Comparison of ENCODE assay signal across 22 mouse cellular contexts in the genomic region with DNA sequence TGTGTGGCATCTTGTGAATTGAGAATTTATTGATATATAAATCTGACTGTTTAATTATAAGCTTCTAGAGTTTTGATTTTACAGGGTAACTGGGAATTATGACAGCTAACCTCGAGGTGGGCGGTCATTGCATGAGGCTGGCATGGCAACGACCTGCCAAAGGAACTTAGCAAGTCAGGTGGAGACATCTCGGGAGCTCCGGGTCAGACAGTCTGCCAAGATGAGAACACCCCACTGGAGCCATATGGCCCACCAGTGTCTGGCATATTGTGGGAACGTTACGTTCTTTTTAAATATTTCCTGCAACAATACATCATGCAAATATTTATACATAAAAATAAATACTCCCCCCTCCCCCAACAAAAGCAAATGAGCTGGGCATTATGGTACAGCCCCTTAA. TPM values are rescaled to one million over a fixed set of nuclear protein-coding genes. Genes with fewer than 3 reads are reported as not detected.
DNase-seq lines count a peak whose midpoint lies in the region; ATAC-seq lines count a peak whose summit lies in the region.
"Had no signal": no experiment of that assay in that cellular context is flagged by ENCODE, and none has a peak within 500 bp of the region (broad histone marks: within the 10 kb centered on the region; RNA-seq: fewer than 3 reads in every experiment).

No protein-coding gene starts in this region.

- H3K9me3 ChIP-seq in liver, embryonic 12.5 days (replicated peaks), result 0 out of 2 replicates have a peak, but pooled peaks cover 7% of the 10 kb centered on the region

- H3K36me3 ChIP-seq in liver, embryonic 12.5 days, result no peaks in the 10 kb centered on the region
- H3K36me3 ChIP-seq: G1E had no signal

- no peak overlapping the region for H3K4me3 ChIP-seq in liver, embryonic 12.5 days
- H3K4me3 ChIP-seq: embryonic facial prominence, embryonic 10.5 days; erythroblast, embryonic 14.5 days; forebrain, embryonic 10.5 days; heart, embryonic 13.5 days; hindbrain, embryonic 15.5 days had no signal

- no peak overlapping the region for H3K4me2 ChIP-seq in liver, embryonic 12.5 days
- H3K4me2 ChIP-seq: heart, embryonic 13.5 days; hindbrain, embryonic 15.5 days had no signal

- no peak for ATAC-seq in cerebellum, adult (ENCODE audit: insufficient number of reproducible peaks, low FRiP score, low TSS enrichment)
- no peak for ATAC-seq in liver, embryonic 12.5 days
- ATAC-seq: CD4-positive, CD25-positive, alpha-beta regulatory T cell, adult 4 months; forebrain, embryonic 14.5 days; intestine, embryonic 16.5 days had no signal

- peak; percentile 49 for DNase-seq in cerebellum, adult 11 months
- DNase-seq in cerebellum, adult 8-10 months, result peak; percentile 49
- DNase-seq in cerebellum, postnatal 14 days, result peak; percentile 79 to 82
- no peak for DNase-seq in spleen, adult 18-20 months
- no peak for DNase-seq in right cerebral cortex, adult 2 months (ENCODE audit: low spot score in 2 of 2)
- DNase-seq: adrenal gland, adult 8-10 months; B cell, adult 2 months; gastrocnemius, postnatal 36 days; heart, adult 11 months; heart, postnatal 36 days; kidney, adult 2 months had no signal

- H3K27ac ChIP-seq in liver, embryonic 12.5 days, result no peak overlapping the region
- H3K27ac ChIP-seq: embryonic facial prominence, embryonic 10.5 days; forebrain, embryonic 10.5 days; heart, embryonic 13.5 days; hindbrain, embryonic 15.5 days had no signal

- H3K27me3 ChIP-seq in liver, embryonic 12.5 days (replicated peaks), result peaks cover 6% of the 10 kb centered on the region; the same call in 1 of the 2 replicates
- H3K27me3 ChIP-seq: heart, embryonic 13.5 days; hindbrain, embryonic 15.5 days had no signal

- no peaks in the 10 kb centered on the region for H3K4me1 ChIP-seq in liver, embryonic 12.5 days
- H3K4me1 ChIP-seq: embryonic facial prominence, embryonic 10.5 days; heart, embryonic 13.5 days; hindbrain, embryonic 15.5 days had no signal

- no peak overlapping the region for H3K9ac ChIP-seq in liver, embryonic 12.5 days
- H3K9ac ChIP-seq: heart, embryonic 13.5 days; hindbrain, embryonic 15.5 days had no signal

- 70% methylated on average over 7 of the region's 7 CpGs for WGBS in liver, embryonic 12.5 days (ENCODE audit: insufficient replicate concordance)

RNA-seq across cellular contexts. Expression of gene Ccdc30, which starts 16.6 kb away (rescaled TPM):
- polyA plus RNA-seq in liver, embryonic 12.5 days (2016; fragmentation: Nextera tagmentation; extraction: Ambion mirVana), result 1.4 and 1.9 TPM in 2 replicates
- polyA plus RNA-seq: erythroblast, embryonic 14.5 days; G1E had no signal

RNA-seq across cellular contexts. Expression of gene Ppcs, which starts 23.5 kb away (rescaled TPM):
- polyA plus RNA-seq in liver, embryonic 12.5 days (2016; fragmentation: Nextera tagmentation; extraction: Ambion mirVana), result 20.2 and 20.9 TPM in 2 replicates

RNA-seq across cellular contexts. Expression of gene Zmynd12, which starts 23.9 kb away (rescaled TPM):
- polyA plus RNA-seq in liver, embryonic 12.5 days (2016; fragmentation: Nextera tagmentation; extraction: Ambion mirVana), result 0.16 and 0.23 TPM in 2 replicates
- polyA plus RNA-seq: erythroblast, embryonic 14.5 days had no signal

Comparison
In these comparisons a context has a peak if more than half of its experiments do, and no peak if none do; other contexts are left out.
1. DNase-seq: peak in cerebellum, adult 11 months (single experiment), cerebellum, adult 8-10 months (single experiment) and cerebellum, postnatal 14 days (2 of 2); none in spleen, adult 18-20 months (0 of 2) and right cerebral cortex, adult 2 months (0 of 2).